Mouse (Mus musculus) E14TG2a.4 (cell line): ENCODE results near the gene Ndufa7.

Experiments
- CTCF ChIP-seq: conservative IDR thresholded peaks from 2 replicates; pipeline ENCODE4 v1.5.1; 2014; ENCODE audit warnings: low read length
- POU5F1 ChIP-seq: IDR thresholded peaks from 2 replicates; pipeline ENCODE4 v1.6.1; 2014; ENCODE audit warnings: low read length, borderline replicate concordance

- TF ChIP-seq CTCF: no peak
- TF ChIP-seq POU5F1: no peak
These were observed 27.0 kb downstream of the Ndufa7 start for GRCm38 (mm10) chr17:33851331-33851730.
